Mouse (Mus musculus) cerebellum, adult 11 months (tissue): Measurements from ENCODE around the gene Tmem262.

Experiments used
- DNase-seq: peaks from one replicate; pipeline ENCODE4 v3.0.0; 2022

Tmem262 gene

GRCm38 (mm10) chr19:6061641-6062302 lies 18.1 kb upstream of the Tmem262 start:
- DNase-seq: no peak

GRCm38 (mm10) chr19:6062418-6062817 lies 17.4 kb upstream of the Tmem262 start:
- no peak for DNase-seq

- DNase-seq: no peak
Measured at GRCm38 (mm10) chr19:6063081-6063480, 16.8 kb upstream of the Tmem262 start.

GRCm38 (mm10) chr19:6066571-6066970 lies 13.3 kb upstream of the Tmem262 start:
- no peak for DNase-seq

GRCm38 (mm10) chr19:6067011-6067723 lies 12.7 kb upstream of the Tmem262 start:
- peak; percentile 87 for DNase-seq

- peak; percentile 78 for DNase-seq
Measured at GRCm38 (mm10) chr19:6067724-6068415, 12.0 kb upstream of the Tmem262 start, which contains the start of gene Tm7sf2. Tm7sf2 (minus strand) TSS chr19:6068373.

- no peak for DNase-seq
Measured at GRCm38 (mm10) chr19:6068951-6069350, 10.9 kb upstream of the Tmem262 start.

- DNase-seq: no peak
Measured at GRCm38 (mm10) chr19:6069851-6070250, 10.0 kb upstream of the Tmem262 start.

- no peak for DNase-seq
Measured at GRCm38 (mm10) chr19:6070571-6071250, 9.1 kb upstream of the Tmem262 start.

- DNase-seq: no peak
Measured at GRCm38 (mm10) chr19:6071261-6071660, 8.6 kb upstream of the Tmem262 start.

- DNase-seq: no peak
Measured at GRCm38 (mm10) chr19:6073889-6074288, 5.9 kb upstream of the Tmem262 start.

GRCm38 (mm10) chr19:6076564-6077393 lies 3.1 kb upstream of the Tmem262 start, which contains the start of gene Vps51:
Vps51 (minus strand) TSS chr19:6077231.
- peak; percentile 78 for DNase-seq

GRCm38 (mm10) chr19:6082156-6082555 lies 2.3 kb downstream of the Tmem262 start, which contains the start of gene Gm28374:
Gm28374 (minus strand) TSS chr19:6082256.
- DNase-seq: no peak

GRCm38 (mm10) chr19:6084478-6085248 lies 4.8 kb downstream of the Tmem262 start, which contains the start of the genes Zfpl1 and Cdca5:
Zfpl1 (minus strand) TSS chr19:6084956.
Cdca5 (plus strand) TSS chr19:6084983.
- peak; percentile 97 for DNase-seq

GRCm38 (mm10) chr19:6085417-6085879 lies 5.6 kb downstream of the Tmem262 start:
- no peak for DNase-seq

GRCm38 (mm10) chr19:6088841-6089240 lies 9.0 kb downstream of the Tmem262 start:
- DNase-seq: no peak

- DNase-seq: no peak
Measured at GRCm38 (mm10) chr19:6094119-6094518, 14.3 kb downstream of the Tmem262 start, which contains the start of gene AC131692.1. AC131692.1 (plus strand) TSS chr19:6094419.

- no peak for DNase-seq
Measured at GRCm38 (mm10) chr19:6097847-6098246, 18.0 kb downstream of the Tmem262 start.

GRCm38 (mm10) chr19:6101186-6101585 lies 21.4 kb downstream of the Tmem262 start:
- no peak for DNase-seq

GRCm38 (mm10) chr19:6102169-6102853 lies 22.5 kb downstream of the Tmem262 start:
- DNase-seq: no peak
